Mouse (Mus musculus): Measurements from ENCODE around the gene Ufsp2. TPM values are rescaled to one million over a fixed set of nuclear protein-coding genes. Genes with fewer than 3 reads are reported as not detected.

The Ufsp2 gene
- polyA plus RNA-seq, 1 experiment = 38.3 TPM

GRCm38 (mm10) chr8:46022758-46023157, 47.4 kb downstream of the Ufsp2 start:
- TF ChIP-seq CTCF (IDR thresholded peaks at IDR 0.05; ENCODE audit: borderline replicate concordance, extremely low read depth, insufficient read depth, insufficient read length) (no peak), POLR2A (IDR thresholded peaks at IDR 0.05; ENCODE audit: borderline replicate concordance, extremely low read depth, insufficient read depth, insufficient read length, poor library complexity, severe bottlenecking) (no peak)
- no peak for DNase-seq (ENCODE audit: low read depth)

- no peak for TF ChIP-seq POLR2A (IDR thresholded peaks at IDR 0.05; ENCODE audit: borderline replicate concordance, extremely low read depth, insufficient read depth, insufficient read length, poor library complexity, severe bottlenecking)
- no peak for TF ChIP-seq CTCF (IDR thresholded peaks at IDR 0.05; ENCODE audit: borderline replicate concordance, extremely low read depth, insufficient read depth, insufficient read length)
- DNase-seq (ENCODE audit: low read depth) = no peak
Measured at GRCm38 (mm10) chr8:46024392-46024791, 49.1 kb downstream of the Ufsp2 start.

GRCm38 (mm10) chr8:46036217-46036616, 60.9 kb downstream of the Ufsp2 start:
- no peak for TF ChIP-seq POLR2A (IDR thresholded peaks at IDR 0.05; ENCODE audit: borderline replicate concordance, extremely low read depth, insufficient read depth, insufficient read length, poor library complexity, severe bottlenecking)
- no peak for TF ChIP-seq CTCF (IDR thresholded peaks at IDR 0.05; ENCODE audit: borderline replicate concordance, extremely low read depth, insufficient read depth, insufficient read length)
- no peak for DNase-seq (ENCODE audit: low read depth)

GRCm38 (mm10) chr8:46039666-46040065, 64.3 kb downstream of the Ufsp2 start:
- no peak for DNase-seq (ENCODE audit: low read depth)
- TF ChIP-seq CTCF (IDR thresholded peaks at IDR 0.05; ENCODE audit: borderline replicate concordance, extremely low read depth, insufficient read depth, insufficient read length) (no peak), POLR2A (IDR thresholded peaks at IDR 0.05; ENCODE audit: borderline replicate concordance, extremely low read depth, insufficient read depth, insufficient read length, poor library complexity, severe bottlenecking) (no peak)

- peak; percentile 17 for DNase-seq (ENCODE audit: low read depth)
- TF ChIP-seq POLR2A (IDR thresholded peaks at IDR 0.05; ENCODE audit: borderline replicate concordance, extremely low read depth, insufficient read depth, insufficient read length, poor library complexity, severe bottlenecking) = no peak
- TF ChIP-seq CTCF (IDR thresholded peaks at IDR 0.05; ENCODE audit: borderline replicate concordance, extremely low read depth, insufficient read depth, insufficient read length) = no peak
Measured at GRCm38 (mm10) chr8:46040260-46040659, 64.9 kb downstream of the Ufsp2 start.

Other genes with a start within 250 kb of the Ufsp2 start
- 13.0 and 14.8 TPM in 2 replicates for gene Pdlim3, start 90.1 kb upstream of the Ufsp2 start, polyA plus RNA-seq (2012; rRNA removed)
- gene Ccdc110, start 40.9 kb upstream of the Ufsp2 start, polyA plus RNA-seq (2012; rRNA removed) = 0.09 and 0.11 TPM in 2 replicates
- gene 1700029J07Rik, start 276 bp upstream of the Ufsp2 start, polyA plus RNA-seq (2012; rRNA removed) = 3.9 and 4.3 TPM in 2 replicates
- gene Lrp2bp, start 23.8 kb downstream of the Ufsp2 start, polyA plus RNA-seq (2012; rRNA removed) = 0.16 and 0.29 TPM in 2 replicates
- gene Ankrd37, start 30.2 kb downstream of the Ufsp2 start, polyA plus RNA-seq (2012; rRNA removed) = 18.3 and 19.8 TPM in 2 replicates
- 11.0 and 14.7 TPM in 2 replicates for gene Cfap97, start 176.2 kb downstream of the Ufsp2 start, polyA plus RNA-seq (2012; rRNA removed)
- gene Snx25, start 176.6 kb downstream of the Ufsp2 start, polyA plus RNA-seq (2012; rRNA removed) = 12.0 and 16.5 TPM in 2 replicates
- gene Slc25a4, start 235.8 kb downstream of the Ufsp2 start, polyA plus RNA-seq (2012; rRNA removed) = 541 and 572 TPM in 2 replicates

Data from brain, embryonic 14.5 days (tissue).